Mouse (Mus musculus) heart, postnatal 0 days (tissue): Measurements from ENCODE around the gene Nfib. TPM values are rescaled to one million over a fixed set of nuclear protein-coding genes. Genes with fewer than 3 reads are reported as not detected.

ENCODE experiments used
- ATAC-seq: fragments of 200-750 bp; cut with Nextera tagmentation; 2 replicates; pipeline ENCODE4 v1.8.0; 2017; ENCODE audit warnings: low read depth, moderate number of reproducible peaks, moderate library complexity; ENCODE audit not compliant: insufficient read depth
- DNase-seq: peaks from one replicate; pipeline ENCODE4 v3.0.0-alpha.2; 2016; ENCODE audit warnings: low spot score
- H3K27ac ChIP-seq: fragments of 300-500 bp; sonication (generic); 2 replicates; pipeline ENCODE4 v1.5.1; 2014; ENCODE audit warnings: low read depth, mild to moderate bottlenecking
- H3K27me3 ChIP-seq: fragments of 300-500 bp; sonication (generic); 2 replicates; pipeline ENCODE4 v1.6.1; 2014; ENCODE audit warnings: low read length, mixed read lengths; ENCODE audit not compliant: control insufficient read depth, insufficient read depth
- H3K36me3 ChIP-seq: fragments of 300-500 bp; sonication (generic); replicated peaks from 2 replicates; pipeline ENCODE4 v1.6.1; 2014; ENCODE audit warnings: low read length, mixed read lengths; ENCODE audit not compliant: control insufficient read depth, insufficient read depth
- H3K4me1 ChIP-seq: fragments of 300-500 bp; sonication (generic); 2 replicates; pipeline ENCODE4 v1.6.1; 2014; ENCODE audit warnings: antibody characterized with exemption; ENCODE audit not compliant: control insufficient read depth, insufficient read depth
- H3K4me2 ChIP-seq: fragments of 300-500 bp; sonication (generic); 2 replicates; pipeline ENCODE4 v1.6.1; 2014; ENCODE audit warnings: low read depth, mild to moderate bottlenecking, low read length, moderate library complexity
- H3K4me3 ChIP-seq: fragments of 300-500 bp; sonication (generic); 2 replicates; pipeline ENCODE4 v1.5.1; 2014; ENCODE audit warnings: low read depth, low read length
- H3K9ac ChIP-seq: fragments of 300-500 bp; sonication (generic); replicated peaks from 2 replicates; pipeline ENCODE4 v1.6.1; 2014; ENCODE audit warnings: low read depth, low read length, mixed read lengths
- H3K9me3 ChIP-seq: fragments of 300-500 bp; sonication (generic); replicated peaks from 2 replicates; pipeline ENCODE4 v1.6.1; 2016; ENCODE audit warnings: low read length; ENCODE audit not compliant: control insufficient read depth
- CTCF ChIP-seq: IDR thresholded peaks from 2 replicates; pipeline ENCODE4 v1.5.1; 2016; ENCODE audit warnings: antibody characterized with exemption, control low read depth, low read depth
- EP300 ChIP-seq: IDR thresholded peaks from 2 replicates; pipeline ENCODE4 v1.6.1; 2016; ENCODE audit warnings: antibody characterized with exemption, low read depth
- WGBS: fragments of 180-500 bp; shearing (Covaris S2); extraction: QIAGEN DNeasy Blood & Tissue Kit; methylation state at CpG from one replicate; pipeline ENCODE4 v1.1.7; 2014; 5-methylcytosine and 5-hydroxymethylcytosine counted together
- polyA plus RNA-seq: library from polyadenylated mRNA; unstranded; fragments of >200 nt; fragmentation: Nextera tagmentation; extraction: Ambion mirVana; gene quantifications from 2 replicates; pipeline ENCODE4 v1.2.1, GENCODE M21; 2015
- total RNA-seq: library from RNA; depleted of rRNA; stranded (reverse); fragments of >200 nt; gene quantifications from 2 replicates; pipeline ENCODE4 v1.2.3, GENCODE M21; 2014; ENCODE audit warnings: low replicate concordance; rRNA removed

Nfib gene
- total and polyA plus RNA-seq, 2 experiments from 2014 or later, result 44.0 to 82.0 TPM

DNA sequence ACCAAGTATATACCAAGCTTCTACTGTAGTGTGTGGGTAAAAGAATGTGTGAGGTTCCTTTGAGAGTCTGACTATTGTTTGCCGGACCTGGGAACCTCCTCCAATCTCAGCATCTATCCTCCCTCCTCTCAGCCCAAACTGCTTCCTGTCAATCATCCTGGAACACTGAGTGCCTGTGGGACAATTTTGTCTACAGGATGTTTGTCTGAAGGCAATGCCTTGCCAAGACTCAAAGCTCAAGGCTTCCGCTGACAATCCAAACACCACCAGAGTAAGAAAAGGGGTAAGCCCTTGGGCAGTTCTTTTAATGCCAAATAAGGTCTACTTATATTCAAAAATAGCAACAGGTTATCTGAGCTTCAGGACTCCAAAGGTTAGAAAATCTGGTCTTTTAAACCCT is 459.3 kb downstream of the Nfib start:
- Histone ChIP-seq H3K36me3 (no peaks in the 10 kb centered on the region), H3K27ac (0 out of 2 replicates have a peak overlapping the region, but pooled peaks have one; percentile 40), H3K4me3 (no peak overlapping the region), H3K9me3 (0 out of 2 replicates have a peak, but pooled peaks cover 6% of the 10 kb centered on the region), H3K27me3 (no peaks in the 10 kb centered on the region), H3K4me2 (no peak overlapping the region), H3K9ac (no peak overlapping the region), H3K4me1 (peaks cover 15% of the 10 kb centered on the region)
- DNase-seq, result peak; percentile 13
- TF ChIP-seq EP300, result peak; percentile 63; the same call in 1 of the 2 replicates
- TF ChIP-seq CTCF, result no peak
- no peak for ATAC-seq
- 50% methylated on average over 2 of the region's 2 CpGs for WGBS

Other genes with a start within 250 kb of the Nfib start
- 14.2 and 32.1 TPM in 2 replicates for gene Zdhhc21, start 154.2 kb upstream of the Nfib start, total RNA-seq
- 4.7 and 5.4 TPM in 2 replicates for gene Zdhhc21, start 154.2 kb upstream of the Nfib start, polyA plus RNA-seq
- not detected in 2 replicates for gene Cer1, start 179.4 kb upstream of the Nfib start, total RNA-seq
- gene Cer1, start 179.4 kb upstream of the Nfib start, polyA plus RNA-seq, result not detected in 2 replicates